Mouse (Mus musculus): Measurements from ENCODE around the gene 4930572O03Rik.
"Not testable (repeated sequence)": the region's sequence is repeated elsewhere in the genome, so short reads cannot be mapped to it uniquely, and the experiment has no call there.

Gene 4930572O03Rik

DNA sequence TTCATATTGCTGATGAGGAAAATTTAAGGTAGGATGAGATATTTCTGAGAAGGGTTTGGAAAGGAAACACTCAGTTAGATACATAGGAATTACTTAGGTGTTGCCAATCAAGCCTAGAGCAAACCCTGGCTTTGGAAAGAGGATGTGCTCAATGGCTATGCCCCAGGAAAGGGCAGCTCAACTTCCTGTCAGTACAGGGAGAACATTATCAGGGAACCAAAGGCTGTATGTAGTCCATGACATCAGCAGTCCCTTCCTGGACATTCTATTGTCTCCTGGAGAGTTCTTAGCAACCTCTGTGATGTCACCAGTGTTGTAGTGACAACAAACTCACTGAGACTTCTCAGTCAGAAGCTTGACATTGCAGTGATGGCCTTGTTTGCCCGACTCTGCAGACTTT, 38.1 kb downstream of the 4930572O03Rik start, which contains the start of gene Speer4d:
TSS of gene Speer4d (plus strand) at position 301 of the 400 bp plus-strand sequence.
- DNase-seq (ENCODE audit: low read depth, low spot score) = not testable (repeated sequence)

GRCm38 (mm10) chr5:15616195-15616594, 40.7 kb downstream of the 4930572O03Rik start:
- not testable (repeated sequence) for DNase-seq (ENCODE audit: low read depth, low spot score)

DNA sequence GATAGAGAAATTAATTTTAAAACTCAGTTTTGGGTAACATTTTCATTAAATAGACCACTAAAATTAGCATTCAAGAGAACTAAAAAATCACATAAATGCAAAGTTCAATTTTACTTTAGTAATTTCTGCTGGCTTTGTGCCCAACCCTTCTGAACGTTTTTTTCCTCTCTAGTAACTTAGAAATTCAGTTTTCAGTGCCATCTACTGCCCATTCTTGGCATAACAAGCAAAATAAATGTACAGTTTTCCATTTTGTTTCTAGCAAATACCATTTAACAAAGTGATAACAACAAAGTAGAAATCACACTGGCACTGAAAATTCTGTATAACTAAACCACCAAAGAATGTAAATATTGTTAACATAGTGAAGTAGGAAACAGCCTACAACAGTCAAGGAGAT, 46.2 kb downstream of the 4930572O03Rik start:
- not testable (repeated sequence) for DNase-seq (ENCODE audit: low read depth, low spot score)

- DNase-seq (ENCODE audit: low read depth, low spot score) = not testable (repeated sequence)
These were observed 50.2 kb downstream of the 4930572O03Rik start for GRCm38 (mm10) chr5:15606677-15607076.

DNA sequence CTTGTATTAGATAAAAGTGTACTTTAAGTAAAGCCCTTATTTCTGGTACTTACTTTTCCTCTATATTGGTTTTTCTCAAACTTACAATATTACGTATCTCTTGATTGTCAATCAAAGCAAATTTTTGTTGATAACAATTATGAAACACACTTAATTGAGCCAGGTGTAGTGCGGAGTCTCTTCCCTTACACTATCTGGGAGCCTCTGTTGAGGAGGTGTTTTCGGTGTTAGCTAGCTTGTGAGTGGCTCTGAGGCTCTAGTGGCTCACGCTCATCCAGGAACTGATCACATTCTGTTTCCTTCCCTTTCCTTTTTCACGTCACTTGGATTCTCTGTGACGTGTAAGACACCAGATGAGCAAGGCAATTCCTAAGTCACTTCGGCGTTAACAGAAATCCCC, 53.3 kb downstream of the 4930572O03Rik start:
- DNase-seq (ENCODE audit: low read depth, low spot score) = not testable (repeated sequence)

GRCm38 (mm10) chr5:15603008-15603407, 53.9 kb downstream of the 4930572O03Rik start:
- not testable (repeated sequence) for DNase-seq (ENCODE audit: low read depth, low spot score)

- not testable (repeated sequence) for DNase-seq (ENCODE audit: low read depth, low spot score)
These were observed 54.4 kb downstream of the 4930572O03Rik start for GRCm38 (mm10) chr5:15602424-15602947.

Data from brain, embryonic 18.5 days (tissue).